Mouse (Mus musculus): ENCODE data around the gene Acd. TPM values are rescaled to one million over a fixed set of nuclear protein-coding genes. Genes with fewer than 3 reads are reported as not detected.

Acd gene
- polyA plus RNA-seq, 1 experiment = 35.4 TPM

DNA sequence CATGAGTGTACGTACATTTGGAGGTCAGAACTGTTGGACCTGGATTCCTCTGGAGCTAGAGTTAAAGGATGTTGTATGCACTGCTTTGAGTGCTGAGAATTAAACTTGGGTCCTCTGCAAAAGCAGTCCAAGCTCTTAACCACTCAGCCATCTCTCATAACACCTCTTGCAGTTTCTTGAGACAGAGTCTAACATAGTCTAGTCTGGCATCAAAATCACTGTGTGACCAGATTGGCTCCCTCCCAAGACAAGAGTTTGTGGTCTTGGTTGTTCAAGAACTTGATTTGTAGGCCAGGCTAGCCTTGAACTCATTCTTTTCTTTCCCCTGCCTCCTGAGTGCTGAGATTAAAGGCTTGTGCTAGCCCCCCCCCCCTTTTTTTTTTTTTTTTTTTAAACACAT is 52.0 kb downstream of the Acd start:
- DNase-seq (ENCODE audit: low read depth) = no peak

Other genes with a start within 250 kb of the Acd start
- 63.4 and 71.3 TPM in 2 replicates for gene Tppp3, start 229.6 kb downstream of the Acd start, polyA plus RNA-seq (2012; rRNA removed)
- 37.2 and 43.5 TPM in 2 replicates for gene Zdhhc1, start 204.2 kb downstream of the Acd start, polyA plus RNA-seq (2012; rRNA removed)
- 1.4 and 1.8 TPM in 2 replicates for gene Hsd11b2, start 182.3 kb downstream of the Acd start, polyA plus RNA-seq (2012; rRNA removed)
- 163 and 172 TPM in 2 replicates for gene Atp6v0d1, start 135.1 kb downstream of the Acd start, polyA plus RNA-seq (2012; rRNA removed)
- gene Ripor1, start 95.8 kb downstream of the Acd start, polyA plus RNA-seq (2012; rRNA removed) = 17.2 and 22.1 TPM in 2 replicates
- gene Ctcf, start 64.5 kb downstream of the Acd start, polyA plus RNA-seq (2012; rRNA removed) = 12.2 and 19.0 TPM in 2 replicates
- 0.45 TPM in 1 of 2 replicates, not detected in the other for gene Agrp, start 63.7 kb downstream of the Acd start, polyA plus RNA-seq (2012; rRNA removed)
- gene Carmil2, start 14.8 kb downstream of the Acd start, polyA plus RNA-seq (2012; rRNA removed) = 0.60 and 0.81 TPM in 2 replicates
- gene Pard6a, start within 50 bp of the Acd start, polyA plus RNA-seq (2012; rRNA removed) = 23.5 and 24.1 TPM in 2 replicates
- 0.15 TPM in 1 of 2 replicates, not detected in the other for gene 4933405L10Rik, start 6.6 kb upstream of the Acd start, polyA plus RNA-seq (2012; rRNA removed)
- 5.8 and 8.4 TPM in 2 replicates for gene Enkd1, start 7.1 kb upstream of the Acd start, polyA plus RNA-seq (2012; rRNA removed)
- 5.3 and 6.7 TPM in 2 replicates for gene Gfod2, start 57.6 kb upstream of the Acd start, polyA plus RNA-seq (2012; rRNA removed)
- 20.0 and 20.4 TPM in 2 replicates for gene Ranbp10, start 126.2 kb upstream of the Acd start, polyA plus RNA-seq (2012; rRNA removed)
- gene Tsnaxip1, start 126.6 kb upstream of the Acd start, polyA plus RNA-seq (2012; rRNA removed) = 1.1 and 1.2 TPM in 2 replicates
- gene Cenpt, start 152.2 kb upstream of the Acd start, polyA plus RNA-seq (2012; rRNA removed) = 18.9 and 23.0 TPM in 2 replicates
- 44.3 and 46.8 TPM in 2 replicates for gene Thap11, start 154.0 kb upstream of the Acd start, polyA plus RNA-seq (2012; rRNA removed)
- gene Nutf2, start 159.5 kb upstream of the Acd start, polyA plus RNA-seq (2012; rRNA removed) = 23.5 and 25.7 TPM in 2 replicates
- 54.3 and 63.5 TPM in 2 replicates for gene Edc4, start 179.8 kb upstream of the Acd start, polyA plus RNA-seq (2012; rRNA removed)
- gene Nrn1l, start 192.5 kb upstream of the Acd start, polyA plus RNA-seq (2012; rRNA removed) = 1.4 and 1.7 TPM in 2 replicates
- 47.8 and 51.9 TPM in 2 replicates for gene Pskh1, start 199.3 kb upstream of the Acd start, polyA plus RNA-seq (2012; rRNA removed)
- 1.5 and 7.4 TPM in 2 replicates for gene Ctrl, start 232.8 kb upstream of the Acd start, polyA plus RNA-seq (2012; rRNA removed)
- 69.8 and 91.4 TPM in 2 replicates for gene Psmb10, start 237.3 kb upstream of the Acd start, polyA plus RNA-seq (2012; rRNA removed)
- 2.3 and 2.6 TPM in 2 replicates for gene Lcat, start 242.3 kb upstream of the Acd start, polyA plus RNA-seq (2012; rRNA removed)